ENCODE assay signal across 17 mouse cellular contexts in genomic region chr2:126897511-126897910, GRCm38 (mm10). TPM values are rescaled to one million over a fixed set of nuclear protein-coding genes. Genes with fewer than 3 reads are reported as not detected.
DNase-seq lines count a peak whose midpoint lies in the region; ATAC-seq lines count a peak whose summit lies in the region.
"Had no signal": no experiment of that assay in that cellular context is flagged by ENCODE, and none has a peak within 500 bp of the region (broad histone marks: within the 10 kb centered on the region; RNA-seq: fewer than 3 reads in every experiment).

No protein-coding gene starts in this region.

- H3K4me3 ChIP-seq in kidney, embryonic 14.5 days (ENCODE audit: low read length): no peak overlapping the region
- no peak overlapping the region for H3K4me3 ChIP-seq in heart, embryonic 13.5 days
- H3K4me3 ChIP-seq: embryonic facial prominence, embryonic 13.5 days; forebrain, embryonic 10.5 days; hindbrain, embryonic 13.5 days; liver, embryonic 13.5 days; megakaryocyte, embryonic 14.5 days; neural tube, embryonic 12.5 days had no signal

- no peak for ATAC-seq in kidney, embryonic 14.5 days (ENCODE audit: low FRiP score, low TSS enrichment)
- ATAC-seq in heart, embryonic 13.5 days (ENCODE audit: extremely low read depth, insufficient number of reproducible peaks, low FRiP score, low TSS enrichment): no peak

- H3K9ac ChIP-seq in kidney, embryonic 14.5 days (ENCODE audit: low read depth, low read length): no peak overlapping the region
- no peak overlapping the region for H3K9ac ChIP-seq in heart, embryonic 13.5 days
- H3K9ac ChIP-seq: embryonic facial prominence, embryonic 13.5 days; hindbrain, embryonic 13.5 days; liver, embryonic 13.5 days; neural tube, embryonic 12.5 days had no signal

- H3K27ac ChIP-seq in kidney, embryonic 14.5 days (ENCODE audit: low read depth, low read length): no peak overlapping the region
- H3K27ac ChIP-seq in heart, embryonic 13.5 days (replicated peaks): peak overlapping the region; percentile 58
- H3K27ac ChIP-seq: embryonic facial prominence, embryonic 13.5 days; forebrain, embryonic 10.5 days; hindbrain, embryonic 13.5 days; liver, embryonic 13.5 days; neural tube, embryonic 12.5 days had no signal

- peaks cover 9% of the 10 kb centered on the region; the same call in 1 of the 2 replicates for H3K36me3 ChIP-seq in kidney, embryonic 14.5 days (ENCODE audit: control insufficient read depth, insufficient read depth, low read length)
- peaks cover 45% of the 10 kb centered on the region for H3K36me3 ChIP-seq in heart, embryonic 13.5 days

- H3K9me3 ChIP-seq in kidney, embryonic 14.5 days (ENCODE audit: control insufficient read depth, low read length): no peaks in the 10 kb centered on the region
- no peaks in the 10 kb centered on the region for H3K9me3 ChIP-seq in heart, embryonic 13.5 days
- H3K9me3 ChIP-seq: embryonic facial prominence, embryonic 13.5 days; forebrain, embryonic 10.5 days; hindbrain, embryonic 13.5 days; liver, embryonic 13.5 days; megakaryocyte, embryonic 14.5 days; neural tube, embryonic 12.5 days had no signal

- no peaks in the 10 kb centered on the region for H3K4me1 ChIP-seq in kidney, embryonic 14.5 days (ENCODE audit: control insufficient read depth, insufficient read depth, low read length)
- peaks cover 22% of the 10 kb centered on the region for H3K4me1 ChIP-seq in heart, embryonic 13.5 days
- H3K4me1 ChIP-seq: embryonic facial prominence, embryonic 13.5 days; forebrain, embryonic 10.5 days; hindbrain, embryonic 13.5 days; neural tube, embryonic 12.5 days had no signal

- H3K4me2 ChIP-seq in kidney, embryonic 14.5 days (replicated peaks; ENCODE audit: low read depth, low read length): no peak overlapping the region
- peak overlapping the region; percentile 6; the same call in 1 of the 2 replicates for H3K4me2 ChIP-seq in heart, embryonic 13.5 days
- H3K4me2 ChIP-seq: embryonic facial prominence, embryonic 13.5 days; hindbrain, embryonic 13.5 days; liver, embryonic 13.5 days; neural tube, embryonic 12.5 days had no signal

- WGBS in kidney, embryonic 14.5 days: 72% methylated on average over 9 of the region's 9 CpGs
- 54% methylated on average over 9 of the region's 9 CpGs for WGBS in heart, embryonic 13.5 days

- no peaks in the 10 kb centered on the region for H3K27me3 ChIP-seq in kidney, embryonic 14.5 days (ENCODE audit: control insufficient read depth, insufficient read depth, low read length)
- no peaks in the 10 kb centered on the region for H3K27me3 ChIP-seq in heart, embryonic 13.5 days (replicated peaks)
- H3K27me3 ChIP-seq: embryonic facial prominence, embryonic 13.5 days; hindbrain, embryonic 13.5 days; liver, embryonic 13.5 days; megakaryocyte, embryonic 14.5 days; neural tube, embryonic 12.5 days had no signal

- peak; percentile 80 for DNase-seq in kidney, adult 11 months
- DNase-seq in kidney, adult 18-20 months: peak; percentile 63
- DNase-seq in kidney, postnatal 25 days: peak; percentile 53 to 81
- DNase-seq in T-cell, adult 2 months (ENCODE audit: low spot score): no peak
- DNase-seq in ovary, postnatal 14 days (ENCODE audit: low spot score): no peak
- DNase-seq in thymus, postnatal 25 days: no peak
- DNase-seq: adrenal gland, adult 8-10 months; cerebellum, adult 2 months; left cerebral cortex, postnatal 4 days; liver, embryonic 13.5 days had no signal

RNA-seq across cellular contexts. Expression of gene Trpm7, which starts 21.5 kb away (rescaled TPM):
- polyA plus RNA-seq in kidney, embryonic 14.5 days (2014; fragmentation: Nextera tagmentation; extraction: Ambion mirVana): 33.4 and 62.8 TPM in 2 replicates
- 36.6 and 40.3 TPM in 2 replicates for polyA plus RNA-seq in heart, embryonic 13.5 days (2015; fragmentation: Nextera tagmentation; extraction: Ambion mirVana)

RNA-seq across cellular contexts. Expression of gene Sppl2a, which starts 35.5 kb away (rescaled TPM):
- 39.1 and 47.0 TPM in 2 replicates for polyA plus RNA-seq in kidney, embryonic 14.5 days (2014; fragmentation: Nextera tagmentation; extraction: Ambion mirVana)
- polyA plus RNA-seq in heart, embryonic 13.5 days (2015; fragmentation: Nextera tagmentation; extraction: Ambion mirVana): 27.4 and 30.0 TPM in 2 replicates

Comparison
In these comparisons a context has a peak if more than half of its experiments do, and no peak if none do; other contexts are left out.
1. DNase-seq: peak in kidney, adult 11 months (single experiment), kidney, adult 18-20 months (single experiment) and kidney, postnatal 25 days (2 of 2); none in T-cell, adult 2 months (single experiment), ovary, postnatal 14 days (single experiment) and thymus, postnatal 25 days (single experiment).